Mouse (Mus musculus): Measurements from ENCODE around the gene B3galnt2.
"Not testable (repeated sequence)": the region's sequence is repeated elsewhere in the genome, so short reads cannot be mapped to it uniquely, and the experiment has no call there.

Gene B3galnt2

DNA sequence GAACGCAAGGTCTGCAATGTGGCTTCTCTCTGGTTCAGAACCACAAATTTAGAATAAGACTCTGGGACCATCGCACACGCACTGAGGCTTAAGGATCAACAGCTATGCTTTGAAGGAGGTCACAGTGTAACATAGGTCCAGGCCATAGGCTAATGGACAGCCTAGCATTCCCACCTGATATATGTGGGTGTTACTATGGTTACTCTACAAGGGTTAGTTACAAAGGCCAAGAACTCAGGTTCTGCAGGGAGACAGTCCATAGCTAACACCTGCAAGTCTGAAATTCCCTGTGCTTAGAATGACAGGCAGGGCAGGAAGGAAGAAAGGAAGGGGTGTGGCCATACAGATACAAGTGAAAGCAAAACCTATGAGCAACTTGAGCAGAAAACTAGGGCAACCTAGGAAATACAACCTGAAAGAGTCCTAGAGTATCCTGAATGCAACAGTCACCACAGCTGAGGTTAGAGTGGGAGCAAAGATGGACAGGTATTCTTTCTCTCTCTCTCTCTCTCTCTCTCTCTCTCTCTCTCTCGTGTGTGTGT lies 57.3 kb downstream of the B3galnt2 start:
- no peak for DNase-seq

DNA sequence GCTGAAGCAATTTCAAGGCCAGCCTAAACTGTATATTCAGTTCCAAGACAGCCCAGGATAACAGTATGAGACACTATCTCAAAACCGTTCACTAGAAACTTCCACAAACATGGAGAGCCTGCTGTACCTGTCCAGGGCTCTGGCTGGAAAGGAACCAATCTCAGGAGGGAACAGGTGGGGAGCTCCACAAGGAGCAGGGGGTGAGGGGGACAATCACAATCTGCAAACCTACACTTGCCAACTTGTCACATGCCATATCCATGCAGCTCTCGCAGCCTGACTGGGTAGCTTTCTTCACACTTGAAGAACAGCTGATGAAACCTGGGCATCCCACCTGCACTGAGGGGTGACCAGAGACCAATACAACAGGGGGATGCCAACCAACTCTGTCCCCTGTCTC lies 59.7 kb downstream of the B3galnt2 start:
- DNase-seq = peak; percentile 24

- DNase-seq = no peak
Measured at GRCm38 (mm10) chr13:14014540-14014939, 60.3 kb downstream of the B3galnt2 start.

DNA sequence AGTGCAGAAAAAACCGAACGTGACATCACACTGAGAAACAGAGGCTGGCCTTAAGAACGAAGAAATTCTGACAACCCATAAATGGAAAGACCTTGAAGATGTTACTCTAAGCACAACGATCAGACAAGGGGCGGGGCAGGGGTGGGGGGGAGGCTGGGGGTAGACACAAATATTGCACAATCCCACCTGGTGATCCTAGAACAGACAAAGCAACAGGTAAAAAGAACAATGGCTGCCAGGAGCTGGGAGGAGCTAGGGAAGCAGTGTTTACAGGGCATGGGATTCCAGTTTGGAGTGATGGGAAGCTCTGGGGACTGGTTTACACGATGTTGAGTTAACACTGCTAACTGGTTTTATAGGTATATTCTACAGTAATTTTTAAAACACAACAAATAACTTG lies 61.3 kb downstream of the B3galnt2 start:
- no peak for DNase-seq

- DNase-seq = no peak
Measured at GRCm38 (mm10) chr13:14018283-14018682, 64.0 kb downstream of the B3galnt2 start.

DNA sequence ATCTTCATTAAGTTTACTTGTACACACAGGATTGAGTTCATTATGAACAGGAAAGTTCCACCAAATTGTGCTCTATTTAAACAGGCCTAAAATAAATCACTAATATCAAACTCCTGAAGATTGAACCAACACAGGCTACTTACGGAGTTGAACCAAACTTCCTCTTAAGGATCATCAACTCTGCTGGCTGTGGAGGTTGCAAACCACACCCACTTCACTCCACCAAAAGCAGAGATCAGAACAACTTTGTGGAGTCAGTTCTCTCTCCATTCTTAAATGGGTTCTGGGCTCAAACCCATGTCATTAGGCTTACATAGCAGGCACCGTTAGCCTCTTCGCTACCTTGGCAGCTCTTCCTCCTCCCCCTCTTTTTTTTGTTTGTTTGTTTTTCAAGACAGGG lies 64.6 kb downstream of the B3galnt2 start:
- DNase-seq = no peak

GRCm38 (mm10) chr13:14021417-14021816 lies 67.1 kb downstream of the B3galnt2 start:
- DNase-seq = not testable (repeated sequence)

DNA sequence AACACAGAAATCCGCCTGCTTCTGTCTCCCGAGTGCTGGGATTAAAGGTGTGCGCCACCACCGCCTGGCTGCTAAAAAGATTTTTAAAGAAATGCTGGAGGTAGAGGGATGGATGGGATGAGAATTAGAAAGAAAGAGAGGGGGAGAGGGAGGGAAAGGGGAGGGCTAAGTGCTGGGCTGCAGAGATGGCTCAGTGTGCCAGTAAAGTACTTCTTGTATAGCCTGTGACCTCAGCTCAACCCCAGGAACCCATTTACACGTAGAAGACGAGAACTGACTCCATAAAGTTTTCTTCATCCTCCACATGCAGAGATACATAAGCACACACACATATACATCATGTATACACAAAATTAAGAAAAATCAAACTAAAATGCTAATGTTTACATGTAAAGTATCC lies 71.3 kb downstream of the B3galnt2 start:
- DNase-seq = no peak

DNA sequence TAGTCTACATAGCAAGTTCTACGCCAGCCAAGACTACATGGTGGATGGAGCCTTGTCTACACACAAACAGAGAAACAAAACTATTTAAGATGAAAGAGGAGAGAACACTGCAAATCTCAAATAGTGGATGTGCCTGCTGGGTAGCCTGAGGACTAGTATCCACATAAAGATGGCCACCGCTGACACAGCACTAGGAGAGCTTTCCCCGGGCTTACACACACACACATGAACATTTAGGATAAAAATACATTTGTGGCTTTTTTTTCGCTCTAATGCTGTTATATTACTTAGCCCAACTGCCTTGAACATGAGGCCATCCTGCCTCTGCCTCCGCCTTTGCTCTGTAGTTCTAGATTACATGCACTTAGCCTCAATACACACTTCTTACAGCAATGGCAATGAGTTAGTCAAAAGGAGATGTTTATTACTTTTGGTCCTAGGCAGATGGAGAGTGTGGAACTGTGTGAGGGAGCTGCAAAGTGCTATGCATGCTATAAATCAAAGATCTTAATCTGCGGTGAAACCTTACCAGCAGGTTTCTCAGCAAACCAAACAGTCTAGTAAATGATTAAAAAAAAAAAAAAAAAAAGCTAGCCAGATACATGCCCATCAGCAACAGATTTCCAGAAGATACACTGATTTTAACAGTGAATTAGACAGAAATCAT lies 72.0 kb downstream of the B3galnt2 start:
- no peak for DNase-seq

DNA sequence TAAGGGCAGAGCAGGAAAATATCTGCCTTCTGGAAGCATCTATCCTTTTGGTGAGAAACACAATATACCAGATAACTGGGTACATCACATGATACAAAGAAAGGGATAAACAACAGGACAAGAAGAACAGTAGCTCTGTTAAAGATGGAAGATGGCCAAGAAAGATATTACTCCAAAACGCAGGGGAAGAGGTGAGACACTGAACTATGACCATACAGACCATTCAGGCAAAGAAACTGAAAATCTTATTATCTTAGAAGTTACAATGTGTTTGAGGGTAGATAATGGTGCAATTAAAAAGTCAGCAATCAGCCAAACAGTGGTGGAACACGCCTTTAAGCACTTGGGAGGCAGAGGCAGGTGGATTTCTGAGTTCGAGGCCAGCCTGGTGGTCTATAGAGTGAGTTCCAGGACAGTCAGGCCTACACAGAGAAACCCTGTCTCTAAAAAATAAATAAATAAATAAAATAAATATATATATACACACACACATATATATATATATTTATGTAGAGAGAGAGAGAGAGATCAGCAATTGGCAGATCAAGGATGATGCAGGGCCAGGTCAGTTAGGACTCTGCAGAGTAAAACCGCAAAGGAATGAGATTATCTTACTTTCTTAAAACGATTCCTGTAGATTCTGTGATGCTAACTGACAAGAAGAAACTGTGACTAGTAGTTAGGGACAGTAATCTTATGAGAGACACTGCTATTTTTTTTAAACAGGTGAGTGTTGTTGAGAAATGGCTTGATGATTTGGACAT lies 79.2 kb downstream of the B3galnt2 start:
- no peak for DNase-seq

DNA sequence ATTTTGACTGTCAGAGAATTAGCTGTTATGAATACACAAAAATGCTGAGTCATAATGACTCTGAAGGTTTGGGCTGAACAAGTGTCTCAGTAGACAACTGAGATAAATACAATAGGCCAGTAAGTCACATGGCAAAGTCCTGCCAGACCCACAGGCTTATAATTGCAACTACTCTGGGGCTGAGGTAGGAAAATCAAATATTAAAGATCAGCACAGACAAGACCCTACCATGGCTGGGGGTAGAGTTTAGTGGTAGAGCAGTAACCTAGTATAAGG lies 79.7 kb downstream of the B3galnt2 start:
- DNase-seq = no peak

DNA sequence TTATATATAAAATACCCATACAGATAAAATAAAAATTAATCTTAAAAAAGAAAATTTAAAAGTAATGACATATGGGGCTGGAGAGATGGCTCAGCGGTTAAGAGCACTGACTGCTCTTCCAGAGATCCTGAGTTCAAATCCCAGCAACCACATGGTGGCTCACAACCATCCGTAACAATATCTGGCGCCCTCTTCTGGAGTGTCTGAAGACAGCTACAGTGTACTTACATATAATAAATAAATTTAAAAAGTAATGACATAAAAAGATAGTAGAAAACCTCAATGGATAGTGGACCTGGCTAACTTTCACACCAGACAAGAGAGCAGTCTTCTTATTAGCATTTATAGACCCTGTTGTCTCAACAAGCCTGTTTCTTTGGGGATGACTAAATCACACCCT lies 81.1 kb downstream of the B3galnt2 start:
- DNase-seq = not testable (repeated sequence)

GRCm38 (mm10) chr13:14035875-14036630 lies 81.8 kb downstream of the B3galnt2 start:
- DNase-seq = no peak

DNA sequence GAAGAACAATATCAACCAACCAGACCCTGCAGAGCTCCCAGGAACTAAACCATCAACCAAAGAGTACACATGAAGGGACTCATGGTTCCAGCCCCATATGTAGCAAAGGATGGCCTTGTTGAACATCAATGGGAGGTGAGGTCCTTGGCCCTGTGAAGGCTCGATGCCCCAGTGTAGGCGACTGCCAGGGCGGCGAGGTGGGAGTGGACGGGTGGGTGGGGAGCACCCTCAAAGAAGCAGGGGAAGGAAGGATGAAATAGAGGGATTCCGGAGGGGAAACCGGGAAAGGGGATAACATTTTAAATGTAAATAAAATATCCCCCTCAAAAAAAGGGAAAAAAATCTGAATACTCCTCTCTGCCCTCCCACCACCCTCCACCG lies 84.6 kb downstream of the B3galnt2 start:
- no peak for DNase-seq

GRCm38 (mm10) chr13:14039292-14039965 lies 85.2 kb downstream of the B3galnt2 start, which contains the start of gene Tbce:
Tbce (minus strand) TSS chr13:14039638.
- peak; percentile 88 for DNase-seq

GRCm38 (mm10) chr13:14040186-14040585 lies 85.9 kb downstream of the B3galnt2 start:
- DNase-seq = no peak

DNA sequence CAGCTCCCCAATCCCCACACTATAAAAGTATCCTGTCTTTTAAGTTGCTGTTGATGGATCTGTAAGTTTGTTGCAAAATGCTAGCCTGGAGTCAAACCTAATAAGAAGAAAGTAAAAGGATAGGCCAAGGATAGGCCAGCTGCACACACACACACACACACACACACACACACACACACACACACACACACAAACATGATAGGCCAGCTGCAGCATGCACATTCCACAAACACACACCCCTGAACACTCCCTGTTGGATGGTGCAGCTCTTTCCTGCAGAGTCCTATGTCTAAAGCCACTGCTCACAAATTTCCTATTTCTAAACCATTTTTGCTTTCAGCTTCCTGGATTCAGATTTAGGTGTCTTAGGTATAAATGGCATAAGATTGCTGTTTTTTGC lies 89.6 kb downstream of the B3galnt2 start:
- DNase-seq = no peak

- no peak for DNase-seq
Measured at GRCm38 (mm10) chr13:14044521-14044920, 90.3 kb downstream of the B3galnt2 start.
